Mouse (Mus musculus) cortical plate, adult 2 months (tissue): ENCODE data around the gene Sytl2.

ENCODE experiments used
- CTCF ChIP-seq: fragments of 200-500 bp; IDR thresholded peaks from 2 replicates; pipeline ENCODE4 v1.5.1; 2011; ENCODE audit warnings: mild to moderate bottlenecking, control low read depth, low read length; ENCODE audit not compliant: insufficient read depth; ENCODE audit errors: extremely low read depth
- POLR2A ChIP-seq: fragments of 200-500 bp; IDR thresholded peaks from 2 replicates; pipeline ENCODE4 v1.6.1; 2011; ENCODE audit warnings: mild to moderate bottlenecking, low read length, control low read depth; ENCODE audit not compliant: insufficient read depth; ENCODE audit errors: extremely low read depth

GRCm38 (mm10) chr7:90372804-90373203, 70.8 kb downstream of the Sytl2 start:
- no peak for TF ChIP-seq CTCF
- TF ChIP-seq POLR2A = no peak
